Mouse (Mus musculus) bone marrow, adult 2 months (tissue): ENCODE data around the gene Zmynd12. TPM values are rescaled to one million over a fixed set of nuclear protein-coding genes. Genes with fewer than 3 reads are reported as not detected.

ENCODE experiments used
- H3K27ac ChIP-seq: fragments of 200-500 bp; 2 replicates; pipeline ENCODE4 v1.5.1; 2012; ENCODE audit warnings: low read depth, mild to moderate bottlenecking, control low read depth, inconsistent platforms, low read length; ENCODE audit not compliant: control insufficient read depth, poor library complexity, insufficient read depth
- H3K4me1 ChIP-seq: fragments of 200-500 bp; 2 replicates; pipeline ENCODE4 v1.6.1; 2011; ENCODE audit warnings: low read length; ENCODE audit not compliant: control insufficient read depth, insufficient read depth
- H3K4me3 ChIP-seq: fragments of 200-500 bp; replicated peaks from 2 replicates; pipeline ENCODE3; 2011; ENCODE audit warnings: mild to moderate bottlenecking, low read depth, low read length, control low read depth; ENCODE audit not compliant: control insufficient read depth
- CTCF ChIP-seq: fragments of 200-500 bp; IDR thresholded peaks from 2 replicates; pipeline ENCODE4 v1.5.1; 2011; ENCODE audit warnings: low read length, control low read depth; ENCODE audit not compliant: control insufficient read depth, insufficient read depth
- POLR2A ChIP-seq: fragments of 200-500 bp; IDR thresholded peaks from 2 replicates; pipeline ENCODE4 v1.6.1; 2011; ENCODE audit warnings: low read depth, mild to moderate bottlenecking, control low read depth, low read length, borderline replicate concordance; ENCODE audit not compliant: control insufficient read depth
- WGBS: fragments of 180-500 bp; shearing (Covaris S2); methylation state at CpG from one replicate; pipeline ENCODE4 v1.1.7; 2018; 5-methylcytosine and 5-hydroxymethylcytosine counted together
- polyA plus RNA-seq: library from polyadenylated mRNA; stranded (reverse); fragments of >200 nt; gene quantifications from 2 replicates; pipeline ENCODE4 v1.2.4, GENCODE M21; 2011; ENCODE audit warnings: low replicate concordance; ENCODE audit not compliant: missing spikeins, insufficient read depth, insufficient read length

Gene Zmynd12
- polyA plus RNA-seq = 3.3 TPM in 1 of 2 replicates, not detected in the other

DNA sequence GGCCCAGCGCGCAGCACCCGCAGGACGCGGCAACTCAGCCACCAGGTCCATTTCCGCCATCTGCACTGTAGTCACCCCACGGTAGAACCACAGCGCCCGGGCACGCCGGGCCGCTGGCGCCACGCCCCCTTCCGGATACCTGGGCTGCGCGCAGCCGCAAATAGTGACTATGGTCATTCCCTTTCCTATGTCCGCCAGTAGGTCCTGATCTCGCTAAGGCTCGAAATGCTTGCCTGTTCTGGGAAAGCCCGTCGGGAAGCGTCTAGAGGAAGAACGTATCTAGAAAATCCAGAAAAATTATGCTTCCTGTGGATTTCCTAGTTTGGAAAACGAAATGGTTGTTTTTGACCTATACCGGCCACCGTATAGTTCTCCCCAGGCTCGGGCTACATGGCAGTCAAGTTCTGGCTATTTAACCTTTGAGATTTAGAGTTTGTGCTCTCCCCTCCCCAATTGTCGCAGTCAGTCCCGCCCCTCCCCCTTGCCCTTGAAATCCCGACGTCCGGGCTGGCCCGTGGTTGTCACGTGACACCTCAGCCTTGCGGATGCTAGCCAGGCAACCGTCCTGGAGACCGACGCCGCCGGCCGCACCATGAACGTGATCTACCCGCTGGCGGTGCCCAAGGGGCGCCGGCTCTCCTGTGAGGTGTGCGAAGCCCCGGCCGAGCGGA, at the start of gene Zmynd12, which contains the start of gene Ppcs:
TSS of gene Zmynd12 (plus strand) at position 521 of the 671 bp plus-strand sequence.
TSS of gene Ppcs (minus strand) at position 127 of the 671 bp plus-strand sequence.
- Histone ChIP-seq H3K4me1 (peaks cover 3% of the 10 kb centered on the region; the same call in 1 of the 2 replicates), H3K27ac (peak within 1 kb of the TSS; percentile 82), H3K4me3 (peak within 1 kb of the TSS; percentile 87)
- under 1% methylated on average over 52 of the region's 52 CpGs for WGBS
- TF ChIP-seq CTCF = 0 out of 2 replicates have a peak, but pooled peaks have one; percentile 15
- peak; percentile 89 for TF ChIP-seq POLR2A

GRCm38 (mm10) chr4:119381471-119382190, 41.0 kb upstream of the Zmynd12 start:
- no peak overlapping the region for H3K4me3 ChIP-seq
- H3K4me1 ChIP-seq = no peaks in the 10 kb centered on the region
- no peak overlapping the region for H3K27ac ChIP-seq
- TF ChIP-seq POLR2A = no peak
- no peak for TF ChIP-seq CTCF
- WGBS = 74% methylated on average over 7 of the region's 7 CpGs

GRCm38 (mm10) chr4:119389184-119389583, 33.4 kb upstream of the Zmynd12 start:
- 57% methylated on average over 3 of the region's 3 CpGs for WGBS
- Histone ChIP-seq H3K27ac (no peak overlapping the region), H3K4me1 (no peaks in the 10 kb centered on the region), H3K4me3 (no peak overlapping the region)
- TF ChIP-seq POLR2A = no peak
- no peak for TF ChIP-seq CTCF

GRCm38 (mm10) chr4:119390369-119390768, 32.2 kb upstream of the Zmynd12 start:
- no peak overlapping the region for H3K27ac ChIP-seq
- H3K4me1 ChIP-seq = no peaks in the 10 kb centered on the region
- no peak overlapping the region for H3K4me3 ChIP-seq
- TF ChIP-seq POLR2A (no peak), CTCF (peak; percentile 72)
- 97% methylated on average over 1 of the region's 1 CpGs for WGBS

DNA sequence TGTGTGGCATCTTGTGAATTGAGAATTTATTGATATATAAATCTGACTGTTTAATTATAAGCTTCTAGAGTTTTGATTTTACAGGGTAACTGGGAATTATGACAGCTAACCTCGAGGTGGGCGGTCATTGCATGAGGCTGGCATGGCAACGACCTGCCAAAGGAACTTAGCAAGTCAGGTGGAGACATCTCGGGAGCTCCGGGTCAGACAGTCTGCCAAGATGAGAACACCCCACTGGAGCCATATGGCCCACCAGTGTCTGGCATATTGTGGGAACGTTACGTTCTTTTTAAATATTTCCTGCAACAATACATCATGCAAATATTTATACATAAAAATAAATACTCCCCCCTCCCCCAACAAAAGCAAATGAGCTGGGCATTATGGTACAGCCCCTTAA, 23.9 kb upstream of the Zmynd12 start:
- WGBS = 80% methylated on average over 7 of the region's 7 CpGs
- no peak for TF ChIP-seq CTCF
- TF ChIP-seq POLR2A = no peak

DNA sequence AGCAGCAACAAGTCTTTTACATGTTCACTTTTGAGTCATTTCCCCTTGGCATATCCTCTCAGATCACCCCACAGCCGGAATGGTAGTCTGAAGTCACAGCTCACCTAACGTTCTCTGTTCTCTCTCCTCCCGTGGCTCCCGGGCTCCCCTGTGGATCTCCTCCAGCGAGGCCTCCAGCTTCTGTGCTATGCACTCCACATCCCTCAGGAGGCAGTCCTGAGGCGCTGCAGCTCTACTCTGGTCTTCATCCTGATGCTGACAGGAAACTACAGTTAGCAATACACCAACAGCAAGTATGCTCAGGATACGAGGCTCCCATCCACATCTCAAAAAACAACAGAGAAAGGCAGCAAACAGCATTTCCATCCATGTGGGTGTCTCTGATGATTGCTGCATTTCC, 21.7 kb upstream of the Zmynd12 start:
- H3K4me3 ChIP-seq = no peak overlapping the region
- 63% methylated on average over 7 of the region's 7 CpGs for WGBS
- no peak for TF ChIP-seq POLR2A
- TF ChIP-seq CTCF = no peak
- H3K27ac ChIP-seq = no peak overlapping the region
- no peaks in the 10 kb centered on the region for H3K4me1 ChIP-seq

More for the DNA sequence above, 23.9 kb upstream of the Zmynd12 start:
- H3K4me1 ChIP-seq = no peaks in the 10 kb centered on the region
- no peak overlapping the region for H3K27ac ChIP-seq
- H3K4me3 ChIP-seq = no peak overlapping the region

DNA sequence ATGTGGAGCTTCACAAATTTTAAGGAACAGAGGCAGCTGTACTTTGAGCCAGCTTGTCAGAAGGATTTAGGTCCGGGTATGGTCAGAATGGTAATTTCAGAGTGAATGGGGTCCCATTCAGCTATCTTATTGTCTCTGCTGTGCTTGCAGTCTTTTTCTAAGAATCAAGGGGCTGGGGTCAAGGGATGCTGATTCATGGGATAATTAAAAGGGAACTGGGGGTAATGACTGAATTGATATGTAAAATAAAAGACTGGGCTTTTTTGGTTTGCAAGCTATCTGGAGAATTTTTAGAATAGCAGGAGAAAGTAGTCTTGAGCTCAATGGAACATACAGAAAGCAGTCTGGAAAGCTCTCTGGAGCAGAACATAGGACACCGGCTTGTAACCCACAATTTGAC, 19.2 kb upstream of the Zmynd12 start:
- TF ChIP-seq POLR2A (no peak), CTCF (no peak)
- 88% methylated on average over 2 of the region's 2 CpGs for WGBS

More for the DNA sequence above, 19.2 kb upstream of the Zmynd12 start:
- no peak overlapping the region for H3K27ac ChIP-seq
- no peak overlapping the region for H3K4me3 ChIP-seq
- no peaks in the 10 kb centered on the region for H3K4me1 ChIP-seq
